Mouse (Mus musculus) kidney, adult 2 months (tissue): ENCODE measurements around the gene Adgre5.

Experiments used
- CTCF ChIP-seq: fragments of 200-500 bp; conservative IDR thresholded peaks from 2 replicates; pipeline ENCODE4 v1.5.1; 2011; ENCODE audit warnings: low read depth, mild to moderate bottlenecking, control low read depth, low read length, moderate library complexity, mixed read lengths; ENCODE audit not compliant: insufficient read depth, insufficient read length
- POLR2A ChIP-seq: fragments of 200-500 bp; IDR thresholded peaks from one replicate; pipeline ENCODE4 v1.6.1; 2011; ENCODE audit warnings: low read depth, low read length, control low read depth

DNA sequence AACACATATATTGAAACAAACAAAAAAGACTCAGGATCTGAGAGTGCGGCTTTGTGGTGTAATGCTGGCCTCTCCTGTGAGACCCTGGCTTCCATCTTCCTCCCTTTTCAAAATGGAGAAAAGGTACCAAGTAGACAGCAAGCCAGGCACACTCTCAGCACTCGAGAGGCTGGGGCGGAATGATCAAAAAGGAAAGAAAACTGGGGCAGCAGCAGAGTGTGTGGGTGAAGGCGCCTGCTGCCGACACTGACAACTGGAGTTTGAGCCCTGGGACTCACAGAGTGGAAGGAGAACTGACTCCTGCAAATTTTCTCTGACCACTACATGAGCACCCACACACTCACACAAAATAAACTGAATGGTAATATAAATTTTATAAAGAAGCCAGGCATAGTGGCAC is 66.6 kb downstream of the Adgre5 start:
- TF ChIP-seq CTCF (no peak), POLR2A (no peak)
